Mouse (Mus musculus): ENCODE measurements around the gene 3110082I17Rik.

3110082I17Rik gene

GRCm38 (mm10) chr5:139460384-139461067 lies at the start of gene 3110082I17Rik:
Gene 3110082I17Rik, minus strand, starts transcription at chr5:139460527.
- peak; percentile 99 for DNase-seq (ENCODE audit: low spot score)

DNA sequence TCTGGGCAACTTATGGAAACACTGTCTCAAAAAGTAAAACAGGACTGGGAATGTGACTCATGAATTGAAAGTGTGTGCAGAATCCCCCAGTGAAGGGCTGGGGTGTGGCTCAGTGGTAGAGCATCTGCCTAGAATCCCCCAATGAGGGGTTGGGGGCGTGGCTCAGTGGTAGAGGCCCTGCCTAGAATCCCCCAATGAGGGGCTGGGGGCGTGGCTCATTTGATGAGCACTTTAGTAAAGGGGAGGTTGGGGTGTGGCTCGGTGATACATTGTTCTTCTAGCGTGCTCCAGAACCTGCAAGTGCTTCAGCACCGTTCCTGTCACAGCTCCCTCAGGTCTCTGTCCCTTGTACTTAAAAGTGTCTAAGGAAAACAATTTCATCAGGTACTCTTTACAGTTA lies 45.9 kb upstream of the 3110082I17Rik start:
- no peak for DNase-seq (ENCODE audit: low spot score)

DNA sequence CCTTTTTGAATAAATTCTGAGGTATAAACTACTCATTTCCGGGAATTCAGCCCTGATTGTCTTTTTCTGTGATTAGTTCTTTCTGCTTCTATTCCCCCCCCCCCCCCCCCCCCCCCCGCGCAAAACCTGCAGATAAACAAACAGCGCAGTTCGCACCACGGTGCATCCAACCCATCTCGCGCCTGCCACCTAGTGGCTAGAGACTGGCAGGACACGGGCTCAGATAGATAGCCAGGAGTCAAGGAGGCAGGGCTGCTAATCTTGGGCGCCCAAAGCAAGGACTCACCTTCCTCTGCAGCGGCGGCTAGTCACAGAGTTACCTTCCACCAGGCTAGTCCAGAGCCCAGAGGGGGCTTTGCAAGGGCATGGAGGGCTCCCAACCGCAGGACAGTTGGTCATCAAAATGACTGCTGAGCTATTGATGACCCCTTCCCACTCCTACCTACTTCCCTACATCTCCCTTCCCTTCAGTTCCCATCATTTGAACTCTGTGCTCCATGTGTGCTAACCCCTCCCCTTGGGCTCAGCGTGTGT lies 44.8 kb upstream of the 3110082I17Rik start:
- DNase-seq (ENCODE audit: low spot score), result peak; percentile 85

DNA sequence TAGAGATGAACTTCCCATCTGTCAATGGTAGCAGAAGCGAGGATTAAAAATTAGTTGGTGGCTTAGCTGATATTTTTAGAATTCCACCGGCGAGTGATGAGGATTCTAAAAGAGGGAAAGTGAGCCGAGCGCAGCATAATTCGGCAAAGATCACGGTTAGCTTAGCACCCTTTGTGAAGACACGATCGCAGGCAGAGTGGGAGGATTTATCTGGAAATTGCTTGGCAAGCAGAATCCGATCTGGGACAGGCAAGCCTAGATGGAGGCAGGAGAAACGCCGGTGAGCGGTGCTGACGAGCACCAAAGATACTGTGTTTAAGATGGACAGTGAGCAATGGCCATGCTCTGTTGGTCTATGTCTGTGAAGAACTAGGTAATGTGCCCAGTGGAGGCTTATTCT lies 42.0 kb upstream of the 3110082I17Rik start:
- no peak for DNase-seq (ENCODE audit: low spot score)

DNA sequence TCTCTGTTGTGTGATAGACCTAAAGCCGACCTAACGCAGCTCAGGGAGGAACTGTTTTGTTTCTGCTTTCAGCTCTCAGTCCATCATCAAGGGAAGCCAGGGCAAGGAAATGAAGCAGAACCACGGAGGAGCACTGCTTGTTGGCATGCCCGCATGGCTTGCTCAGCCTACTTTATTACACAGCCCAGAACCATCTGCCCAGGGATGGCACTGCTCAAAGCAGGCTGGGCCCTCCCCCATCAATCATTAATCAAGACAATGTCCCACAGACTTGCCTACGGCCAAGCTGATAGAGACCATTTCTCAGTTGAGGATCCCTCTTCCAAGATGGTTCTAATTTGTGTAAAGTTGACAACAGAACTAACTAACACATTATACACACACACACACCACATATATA lies 38.5 kb upstream of the 3110082I17Rik start:
- no peak for DNase-seq (ENCODE audit: low spot score)

- no peak for DNase-seq (ENCODE audit: low spot score)
Measured at GRCm38 (mm10) chr5:139496939-139497338, 36.6 kb upstream of the 3110082I17Rik start.

- peak; percentile 57 for DNase-seq (ENCODE audit: low spot score)
Measured at GRCm38 (mm10) chr5:139495019-139495669, 34.8 kb upstream of the 3110082I17Rik start.

DNA sequence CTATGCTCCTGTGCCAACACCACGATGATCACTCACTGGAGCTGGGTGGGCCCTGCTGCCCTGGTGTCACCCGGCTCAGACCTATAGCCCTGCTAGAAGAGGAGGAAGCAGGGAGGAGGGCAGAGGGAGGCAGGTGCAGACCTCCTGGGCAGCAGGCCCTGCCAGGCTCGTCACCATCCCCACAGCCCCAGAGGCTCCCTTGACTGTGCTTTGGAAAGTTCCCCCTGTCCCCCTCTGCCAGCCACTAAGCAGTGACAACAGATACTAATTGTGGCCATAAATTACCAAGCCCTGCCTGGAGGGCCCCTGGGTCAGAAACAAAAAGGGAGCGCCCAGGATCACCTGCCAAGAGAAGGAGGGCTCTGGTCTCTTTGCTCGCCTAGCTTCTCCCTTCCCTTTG lies 33.4 kb upstream of the 3110082I17Rik start:
- DNase-seq (ENCODE audit: low spot score), result no peak

DNA sequence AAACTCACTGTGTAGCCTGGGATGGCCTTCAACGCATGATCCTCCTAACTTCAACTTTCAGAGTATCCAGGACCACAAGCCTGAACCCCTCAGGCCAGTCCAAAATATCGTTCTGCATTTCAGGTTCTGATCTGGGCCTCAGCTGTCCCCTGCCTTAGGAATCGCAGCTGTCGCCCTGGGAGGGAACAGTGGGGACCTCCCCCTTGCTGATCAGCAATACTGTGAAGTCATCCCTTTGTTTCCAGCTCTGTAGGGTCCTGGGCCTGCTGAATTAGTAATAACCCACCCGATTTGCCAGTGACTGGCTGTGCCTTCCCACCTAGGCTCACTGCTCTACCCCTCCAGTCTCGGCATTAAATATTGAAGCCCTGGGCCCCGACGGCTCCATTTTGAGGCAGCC lies 31.0 kb upstream of the 3110082I17Rik start:
- no peak for DNase-seq (ENCODE audit: low spot score)

DNA sequence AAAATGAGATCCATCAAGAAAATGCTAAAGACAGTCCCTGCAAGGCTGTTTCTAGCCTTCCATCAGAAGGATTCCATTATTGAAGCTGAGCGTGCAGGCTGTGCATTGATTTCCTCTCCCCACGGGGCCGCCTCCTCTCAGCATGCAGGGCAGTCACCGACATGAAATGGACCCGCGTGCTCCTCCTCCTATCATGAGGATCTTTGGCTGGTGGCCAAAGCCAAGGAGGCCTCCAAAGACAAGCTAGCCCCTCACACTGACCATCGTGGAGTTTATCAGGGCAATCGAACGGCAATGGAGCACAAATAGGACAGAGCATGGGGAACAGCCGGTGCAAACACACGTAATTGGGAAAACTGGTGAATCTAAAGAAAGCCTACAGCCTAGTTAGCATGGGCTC lies 29.8 kb upstream of the 3110082I17Rik start:
- no peak for DNase-seq (ENCODE audit: low spot score)

DNA sequence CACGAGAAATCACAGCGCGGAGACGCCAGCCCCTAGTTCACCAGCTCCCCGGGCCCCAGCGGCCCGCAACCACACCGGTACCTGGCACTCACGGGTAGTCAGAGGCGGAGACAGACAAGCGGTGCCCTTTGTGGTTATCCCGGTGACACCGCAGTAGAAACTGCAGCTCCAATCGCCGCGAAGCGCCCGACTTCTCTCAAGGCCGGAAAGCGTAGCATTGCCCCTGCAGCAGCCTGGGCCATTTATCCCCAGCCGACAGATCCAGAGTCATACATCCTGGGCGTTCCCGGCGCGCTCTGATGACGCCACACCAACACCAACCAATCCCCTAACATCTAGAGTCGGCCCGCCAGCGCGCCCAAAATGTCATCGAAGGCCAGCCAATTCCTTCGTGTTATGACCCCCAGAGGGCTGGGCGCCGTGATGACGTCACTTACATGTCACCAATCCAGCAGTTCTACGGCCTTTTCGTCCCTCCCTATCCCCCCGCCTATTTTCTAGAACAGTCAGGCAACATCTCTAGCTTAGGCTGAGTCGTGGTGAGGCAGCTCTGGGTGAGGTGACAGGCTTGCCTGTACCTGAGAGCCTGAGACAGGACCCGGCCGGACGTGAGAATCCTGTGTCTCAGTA lies 24.0 kb upstream of the 3110082I17Rik start, which contains the start of gene Zfand2a:
Gene Zfand2a, minus strand, starts transcription at position 365 of the 630 bp plus-strand sequence.
- DNase-seq (ENCODE audit: low spot score), result peak; percentile 100

DNA sequence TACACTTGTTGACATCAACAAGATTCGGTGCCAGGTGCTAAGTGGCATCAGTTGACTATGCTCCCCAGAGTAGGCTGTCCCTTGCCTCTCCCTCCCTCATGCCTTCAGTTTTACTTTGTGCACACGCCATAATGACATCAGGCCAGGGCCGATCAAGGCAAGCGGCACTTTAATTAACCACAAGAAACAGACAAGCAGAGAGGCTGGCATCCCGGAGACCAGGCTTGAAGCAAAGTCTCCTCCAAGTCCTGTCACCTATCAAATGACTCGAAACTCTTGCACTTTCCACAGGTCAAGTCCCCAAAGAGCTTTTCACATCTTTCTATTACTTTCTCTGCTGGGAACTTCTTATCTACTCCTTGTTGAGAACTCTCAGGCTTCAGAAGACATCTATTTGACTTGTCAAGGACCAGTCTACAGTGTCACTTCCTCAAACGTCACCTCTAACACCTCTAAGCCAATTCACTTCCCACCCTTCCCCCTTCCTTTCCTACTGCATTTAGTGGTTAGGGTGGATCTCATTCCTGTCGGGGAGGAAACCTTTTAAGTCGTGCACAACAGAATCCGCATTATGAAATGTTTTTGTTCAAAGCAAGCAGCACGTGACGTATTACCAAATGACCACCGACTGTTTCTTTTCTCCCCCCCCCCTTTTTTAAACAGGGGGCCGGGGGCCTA lies 23.0 kb upstream of the 3110082I17Rik start:
- no peak for DNase-seq (ENCODE audit: low spot score)

GRCm38 (mm10) chr5:139480406-139480805 lies 20.1 kb upstream of the 3110082I17Rik start:
- no peak for DNase-seq (ENCODE audit: low spot score)

GRCm38 (mm10) chr5:139479088-139479487 lies 18.8 kb upstream of the 3110082I17Rik start:
- DNase-seq (ENCODE audit: low spot score), result peak; percentile 53

- DNase-seq (ENCODE audit: low spot score), result no peak
Measured at GRCm38 (mm10) chr5:139474741-139475140, 14.4 kb upstream of the 3110082I17Rik start.

DNA sequence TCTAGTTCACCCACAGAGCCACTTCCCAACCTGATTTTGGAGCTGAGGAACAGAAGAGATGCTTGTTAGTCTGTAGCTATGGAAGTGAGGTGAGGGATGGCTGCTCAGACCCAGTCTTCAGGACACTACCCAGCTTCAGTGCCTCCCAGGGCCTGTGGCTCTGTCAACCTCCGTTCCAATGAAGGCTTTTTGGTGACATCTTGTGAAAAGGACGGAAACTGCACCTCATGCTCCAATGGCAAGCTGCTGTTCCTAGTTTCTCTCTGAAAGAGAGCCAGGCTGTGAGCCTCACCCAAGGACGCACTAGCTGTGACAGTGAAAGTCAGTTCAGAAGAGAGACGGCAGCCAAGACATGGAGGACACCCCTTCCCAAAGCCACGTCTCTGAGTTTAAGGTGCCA lies 7.7 kb upstream of the 3110082I17Rik start:
- DNase-seq (ENCODE audit: low spot score), result peak; percentile 55

GRCm38 (mm10) chr5:139466801-139467200 lies 6.5 kb upstream of the 3110082I17Rik start:
- DNase-seq (ENCODE audit: low spot score), result no peak

GRCm38 (mm10) chr5:139466373-139466772 lies 6.0 kb upstream of the 3110082I17Rik start:
- DNase-seq (ENCODE audit: low spot score), result no peak

- DNase-seq (ENCODE audit: low spot score), result no peak
Measured at GRCm38 (mm10) chr5:139464874-139465273, 4.5 kb upstream of the 3110082I17Rik start.

GRCm38 (mm10) chr5:139459938-139460337 lies 389 bp downstream of the 3110082I17Rik start:
- DNase-seq (ENCODE audit: low spot score), result no peak

- DNase-seq (ENCODE audit: low spot score), result no peak
Measured at GRCm38 (mm10) chr5:139457241-139457640, 3.1 kb downstream of the 3110082I17Rik start.

DNA sequence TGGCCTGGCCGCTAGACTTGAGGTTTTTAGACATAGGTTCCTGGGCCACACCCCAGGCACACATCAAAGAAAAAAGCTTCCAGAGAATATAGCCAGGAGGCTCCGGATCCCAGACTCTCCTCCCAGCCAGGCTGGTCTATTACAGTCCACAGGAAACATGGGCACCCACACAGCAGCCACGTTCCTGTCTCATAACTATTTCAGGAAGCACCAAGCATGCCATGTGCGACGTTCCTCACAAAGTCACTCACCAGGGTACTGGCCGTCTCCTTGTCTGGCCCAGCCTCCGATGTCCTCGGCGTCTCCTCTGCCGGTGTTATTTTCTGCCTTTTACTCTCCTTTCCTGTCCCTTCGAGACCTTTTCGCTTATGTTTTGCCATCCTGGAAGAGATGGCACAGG lies 5.2 kb downstream of the 3110082I17Rik start:
- DNase-seq (ENCODE audit: low spot score), result no peak
